Mouse (Mus musculus): ENCODE data around the gene Rnf180. TPM values are rescaled to one million over a fixed set of nuclear protein-coding genes. Genes with fewer than 3 reads are reported as not detected.

Gene Rnf180
- not detected for polyA plus RNA-seq (2017; shearing (Covaris generic))

DNA sequence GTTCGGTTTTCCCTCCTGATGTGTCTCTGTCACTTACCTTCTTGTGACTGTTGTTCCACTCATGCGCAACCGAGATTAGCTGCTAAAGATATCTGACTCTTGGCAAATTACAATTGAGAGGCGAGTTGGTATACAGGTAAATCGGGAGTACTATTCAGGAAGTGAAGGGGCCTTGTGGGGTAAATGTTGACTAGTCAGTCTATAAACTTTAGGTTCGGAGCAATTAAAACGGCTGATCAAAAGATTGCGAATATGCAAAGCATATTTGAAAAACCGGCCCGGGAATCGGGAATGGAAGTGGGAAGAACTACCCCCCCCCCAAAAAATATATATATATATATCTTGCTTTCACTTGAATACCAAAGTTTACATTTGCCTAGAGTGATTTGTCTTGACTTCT is at the start of gene Rnf180:
TSS of gene Rnf180 (minus strand) at position 101 of the 400 bp plus-strand sequence.

DNA sequence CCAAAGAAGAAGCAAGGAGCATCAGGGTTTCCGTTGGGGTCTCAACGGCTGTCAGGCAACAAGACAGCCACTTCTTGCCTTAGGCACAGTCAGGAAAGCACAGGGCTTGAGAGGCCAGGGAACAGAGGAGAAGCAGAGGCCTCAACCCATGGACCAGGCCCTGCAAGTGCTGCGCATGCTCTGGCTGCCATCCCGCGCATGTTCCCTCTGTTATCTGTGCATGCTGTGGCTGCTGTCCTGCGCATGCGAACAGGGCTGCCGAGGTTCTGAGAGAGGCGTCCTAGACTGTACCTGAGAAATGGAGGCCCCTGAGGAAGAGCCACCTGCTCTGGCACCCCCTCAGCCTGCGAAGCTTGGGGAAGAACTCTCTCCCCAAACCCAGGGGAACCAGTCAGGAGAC is 212.8 kb downstream of the Rnf180 start, which contains the start of gene 4933425L06Rik:
TSS of gene 4933425L06Rik (plus strand) at position 261 of the 400 bp plus-strand sequence.

Other genes starting within 250 kb of the Rnf180 start
- gene Rgs7bp, start 239.9 kb downstream of the Rnf180 start, polyA plus RNA-seq (2017; shearing (Covaris generic)) = not detected
- gene 4933425L06Rik, start 212.7 kb downstream of the Rnf180 start, polyA plus RNA-seq (2017; shearing (Covaris generic)) = not detected
- not detected for gene Htr1a, start 148.8 kb upstream of the Rnf180 start, polyA plus RNA-seq (2017; shearing (Covaris generic))